Mouse (Mus musculus) spleen, postnatal 10 days (tissue): Measurements from ENCODE around the gene Btbd35f30.
"Not testable (repeated sequence)": the region's sequence is repeated elsewhere in the genome, so short reads cannot be mapped to it uniquely, and the experiment has no call there.

Experiments
- DNase-seq, 2 experiments: peaks; one replicate each; pipeline ENCODE4 v3.0.0; 2021 to 2022; ENCODE audit warnings: low spot score in 2 of 2

Gene Btbd35f30

GRCm38 (mm10) chrX:32894325-32894724 lies at the start of gene Btbd35f30:
Gene Btbd35f30, plus strand, starts transcription at chrX:32894625.
- DNase-seq = not testable (repeated sequence)

- not testable (repeated sequence) for DNase-seq
Measured at GRCm38 (mm10) chrX:32941468-32941867, 47.0 kb downstream of the Btbd35f30 start, which contains the start of gene Gm21789. Gene Gm21789, plus strand, starts transcription at chrX:32941768.
